Mouse (Mus musculus) stomach, postnatal 0 days (tissue): Measurements from ENCODE around the gene Hnrnpa2b1.

ENCODE experiments used
- CTCF ChIP-seq: IDR thresholded peaks from 2 replicates; pipeline ENCODE4 v1.5.1; 2016; ENCODE audit warnings: antibody characterized with exemption, low read depth, mild to moderate bottlenecking, moderate library complexity
- EP300 ChIP-seq: optimal IDR thresholded peaks from 2 replicates; pipeline ENCODE3; 2016; ENCODE audit warnings: antibody characterized with exemption

DNA sequence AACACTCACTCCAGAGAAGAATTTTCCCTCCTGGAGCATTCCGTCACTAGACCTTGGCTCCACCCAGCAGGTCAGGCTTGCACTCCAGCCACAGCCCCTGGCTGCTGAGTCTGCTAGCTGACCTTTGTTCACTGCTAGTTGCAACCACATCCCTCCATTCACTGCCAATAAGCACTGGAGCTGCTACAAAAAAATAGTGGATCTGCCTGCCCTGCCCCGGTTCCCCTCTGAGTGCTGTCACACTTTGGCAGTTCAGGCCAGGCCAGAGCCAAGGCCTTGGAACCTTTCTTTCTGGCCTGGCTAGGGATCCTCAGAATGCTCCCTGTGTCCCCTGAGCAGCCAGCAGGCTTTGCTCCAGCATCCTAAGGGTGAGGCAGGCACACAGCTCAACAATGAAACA, 20.1 kb upstream of the Hnrnpa2b1 start:
- TF ChIP-seq CTCF (no peak), EP300 (no peak)
